Mouse (Mus musculus): Measurements from ENCODE around the gene Chpt1. TPM values are rescaled to one million over a fixed set of nuclear protein-coding genes. Genes with fewer than 3 reads are reported as not detected.
A peak's percentile ranks its signal among the peaks of the same experiment; 100 is the strongest.
"Not testable (repeated sequence)": the region's sequence is repeated elsewhere in the genome, so short reads cannot be mapped to it uniquely, and the experiment has no call there.

The Chpt1 gene
- polyA plus RNA-seq (2015; fragmentation: Nextera tagmentation; extraction: Ambion mirVana), result 38.3 and 46.9 TPM in 2 replicates

DNA sequence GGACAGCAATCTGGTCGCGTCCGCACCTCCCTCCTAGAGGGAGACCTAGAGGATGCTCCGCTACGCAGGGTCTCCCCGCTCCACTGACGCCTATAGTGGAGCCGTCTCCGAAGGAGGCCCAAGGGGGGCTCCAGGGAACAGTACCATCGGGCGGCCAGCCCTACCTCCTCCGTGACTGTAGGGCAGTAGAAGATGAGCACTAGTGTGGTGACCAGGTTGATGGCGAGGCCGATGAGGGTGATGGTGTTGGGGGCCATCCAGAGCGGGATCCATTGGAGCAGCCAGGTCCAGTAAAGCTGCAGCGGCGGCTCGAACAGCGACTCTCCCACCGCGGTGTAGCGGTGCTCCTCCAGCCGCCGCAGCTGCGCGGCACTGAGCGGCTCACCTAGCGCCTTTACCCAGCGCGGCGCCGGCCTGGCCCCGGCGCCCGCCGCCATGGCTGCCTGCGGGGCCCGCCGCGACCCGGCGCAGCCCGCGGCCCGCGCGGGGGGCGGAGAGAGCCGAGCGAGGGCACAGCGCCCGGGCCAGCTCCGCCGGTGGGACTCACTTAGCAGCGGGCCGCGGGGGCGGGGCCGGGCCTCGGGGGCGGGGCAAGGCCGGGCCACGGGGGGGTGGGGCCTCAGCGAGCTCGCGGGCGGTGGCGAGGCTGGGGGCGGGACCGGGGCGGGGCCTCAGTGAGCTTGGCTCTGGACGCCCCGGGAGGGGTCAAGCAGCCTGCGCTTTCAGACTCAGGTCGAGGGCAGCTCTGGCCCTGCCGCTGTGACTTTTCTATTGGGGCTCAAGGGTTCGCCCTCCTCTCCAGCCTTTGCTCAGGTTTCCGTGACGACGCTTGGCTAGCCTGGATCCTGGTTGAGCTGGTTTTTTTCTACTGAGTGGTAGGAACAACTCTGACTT, at the start of gene Chpt1:
Gene Chpt1 (minus strand): TSS at position 653 of the 894 bp plus-strand sequence.
- ATAC-seq (replicated peaks; ENCODE audit: insufficient number of reproducible peaks, insufficient read depth, low FRiP score, low read depth), result peak; percentile 96
- Histone ChIP-seq H3K4me3 (peak within 1 kb of the TSS; percentile 71), H3K36me3 (no peaks in the 10 kb centered on the region), H3K4me2 (peak within 1 kb of the TSS; percentile 87), H3K27ac (peak within 1 kb of the TSS; percentile 72), H3K4me1 (replicated peaks) (peaks cover 22% of the 10 kb centered on the region), H3K27me3 (no peaks in the 10 kb centered on the region), H3K9me3 (replicated peaks) (no peaks in the 10 kb centered on the region), H3K9ac (peak within 1 kb of the TSS; percentile 85)
- 0% methylated on average over 57 of the region's 80 CpGs for WGBS

DNA sequence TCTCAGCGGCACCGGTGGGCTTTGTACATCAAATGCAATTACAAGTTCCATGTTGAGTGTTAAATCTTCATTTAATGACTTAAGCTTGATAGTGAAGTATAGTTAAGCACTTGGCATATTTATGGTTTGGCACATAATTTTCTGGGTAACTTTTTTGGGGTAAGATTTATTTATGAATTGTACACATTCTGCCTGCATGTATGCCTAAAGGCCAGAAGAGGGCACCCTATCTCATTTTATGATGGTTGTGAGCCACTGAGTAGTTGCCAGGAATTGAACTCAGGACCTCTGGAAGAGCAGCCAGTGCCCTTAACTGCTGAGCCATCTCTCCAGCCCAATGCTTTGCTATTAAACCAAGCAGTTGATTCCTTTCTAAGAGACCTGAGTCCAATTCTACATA, 48.9 kb upstream of the Chpt1 start:
- Histone ChIP-seq H3K36me3 (no peaks in the 10 kb centered on the region), H3K27me3 (no peaks in the 10 kb centered on the region), H3K9me3 (replicated peaks) (no peaks in the 10 kb centered on the region), H3K4me1 (replicated peaks) (no peaks in the 10 kb centered on the region), H3K27ac (no peak overlapping the region), H3K9ac (no peak overlapping the region), H3K4me3 (no peak overlapping the region), H3K4me2 (no peak overlapping the region)
- no peak for ATAC-seq (replicated peaks; ENCODE audit: insufficient number of reproducible peaks, insufficient read depth, low FRiP score, low read depth)
- WGBS, result 88% methylated on average over 2 of the region's 2 CpGs

DNA sequence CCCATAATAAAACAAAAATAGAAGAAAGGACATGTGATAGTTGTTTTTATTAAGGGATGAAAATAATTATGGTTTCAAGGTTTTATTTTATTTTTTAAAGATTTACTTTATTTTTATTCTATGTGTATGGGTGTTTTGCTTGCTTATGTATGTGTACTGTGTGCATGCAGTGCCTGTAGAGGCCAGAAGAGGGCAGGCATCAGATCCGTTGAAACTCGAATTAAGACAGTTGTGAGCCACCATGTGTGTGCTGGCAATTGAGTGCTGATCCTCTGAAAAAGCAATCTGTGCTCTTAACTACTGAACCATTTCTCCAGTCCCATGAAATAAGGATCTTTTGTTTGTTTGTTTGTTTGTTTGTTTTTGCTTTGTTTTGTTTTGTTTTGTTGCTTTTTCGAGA, 46.4 kb upstream of the Chpt1 start:
- H3K4me2 ChIP-seq, result no peak overlapping the region
- H3K4me3 ChIP-seq, result no peak overlapping the region
- H3K4me1 ChIP-seq (replicated peaks), result no peaks in the 10 kb centered on the region
- ATAC-seq (replicated peaks; ENCODE audit: insufficient number of reproducible peaks, insufficient read depth, low FRiP score, low read depth), result no peak
- no peaks in the 10 kb centered on the region for H3K36me3 ChIP-seq
- no peak overlapping the region for H3K27ac ChIP-seq
- WGBS, result 68% methylated on average over 3 of the region's 3 CpGs
- H3K9me3 ChIP-seq (replicated peaks), result no peaks in the 10 kb centered on the region
- H3K27me3 ChIP-seq, result no peaks in the 10 kb centered on the region
- no peak overlapping the region for H3K9ac ChIP-seq

DNA sequence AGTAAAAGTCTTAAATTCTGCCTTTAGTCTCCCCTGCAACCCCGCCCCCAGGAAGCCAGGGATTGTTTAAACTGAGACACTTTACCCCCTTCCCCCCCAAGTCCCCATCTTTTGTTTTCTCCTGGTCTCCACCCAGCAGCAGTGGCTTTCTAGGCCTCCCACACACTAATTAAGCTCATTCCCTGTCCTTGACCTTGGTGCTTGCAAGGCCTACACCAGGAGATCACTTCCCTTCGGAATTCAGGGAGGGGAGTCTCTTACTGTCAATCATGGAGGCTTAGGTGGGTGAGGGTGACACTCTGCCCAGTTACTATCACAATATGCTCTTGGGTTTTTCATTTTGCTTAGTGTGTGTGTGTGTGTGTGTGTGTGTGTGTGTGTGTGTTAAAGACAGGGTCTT, 43.8 kb upstream of the Chpt1 start:
- H3K9me3 ChIP-seq (replicated peaks), result 0 out of 2 replicates have a peak, but pooled peaks cover 3% of the 10 kb centered on the region
- no peak overlapping the region for H3K4me3 ChIP-seq
- H3K4me1 ChIP-seq (replicated peaks), result no peaks in the 10 kb centered on the region
- H3K36me3 ChIP-seq, result no peaks in the 10 kb centered on the region
- no peak for ATAC-seq (replicated peaks; ENCODE audit: insufficient number of reproducible peaks, insufficient read depth, low FRiP score, low read depth)
- 45% methylated on average over 2 of the region's 2 CpGs for WGBS
- no peak overlapping the region for H3K9ac ChIP-seq
- no peak overlapping the region for H3K4me2 ChIP-seq
- H3K27ac ChIP-seq, result no peak overlapping the region
- no peaks in the 10 kb centered on the region for H3K27me3 ChIP-seq

DNA sequence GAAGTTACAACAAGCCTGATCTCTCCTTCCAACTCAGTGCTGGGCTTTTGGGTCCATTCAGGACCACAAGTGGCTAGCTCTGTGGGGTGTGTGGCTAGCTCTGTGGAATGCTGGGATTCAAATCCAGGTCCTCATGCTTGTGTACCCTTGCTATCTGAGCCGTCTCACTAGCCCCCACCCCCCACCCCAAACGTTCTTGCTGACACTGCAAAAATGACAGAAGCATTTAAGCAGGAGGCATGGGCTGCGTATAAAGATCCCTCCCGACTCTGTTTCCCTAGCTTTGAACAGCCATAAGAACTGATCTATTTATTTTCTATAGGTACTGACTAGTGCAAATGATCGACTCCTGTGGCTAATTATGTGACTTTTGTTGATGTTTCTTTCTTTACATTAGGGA, 26.8 kb upstream of the Chpt1 start:
- Histone ChIP-seq H3K36me3 (no peaks in the 10 kb centered on the region), H3K4me1 (replicated peaks) (no peaks in the 10 kb centered on the region), H3K27ac (no peak overlapping the region), H3K4me2 (no peak overlapping the region), H3K9me3 (replicated peaks) (no peaks in the 10 kb centered on the region), H3K27me3 (no peaks in the 10 kb centered on the region), H3K4me3 (no peak overlapping the region), H3K9ac (no peak overlapping the region)
- ATAC-seq (replicated peaks; ENCODE audit: insufficient number of reproducible peaks, insufficient read depth, low FRiP score, low read depth), result no peak
- 57% methylated on average over 5 of the region's 5 CpGs for WGBS

DNA sequence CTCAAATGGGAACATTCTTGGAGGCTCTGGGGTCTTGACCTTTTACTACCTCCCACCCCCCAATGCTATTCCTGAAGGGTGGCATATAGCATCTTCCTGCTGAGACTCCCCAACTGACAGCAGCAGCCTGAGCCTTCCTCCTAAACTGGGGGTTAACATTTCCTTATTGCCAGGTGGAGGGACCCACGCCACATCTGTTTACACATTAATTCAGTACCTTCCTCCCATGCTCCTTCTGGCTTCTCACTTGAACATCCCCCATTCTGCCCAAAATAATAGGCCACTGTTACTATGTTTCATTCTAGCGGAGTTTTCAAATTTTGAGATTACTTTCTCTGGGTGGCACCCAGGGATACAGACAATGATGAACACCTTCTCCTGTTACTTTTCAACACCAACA, 20.1 kb upstream of the Chpt1 start:
- no peak overlapping the region for H3K9ac ChIP-seq
- no peak for ATAC-seq (replicated peaks; ENCODE audit: insufficient number of reproducible peaks, insufficient read depth, low FRiP score, low read depth)
- H3K4me1 ChIP-seq (replicated peaks), result no peaks in the 10 kb centered on the region
- H3K36me3 ChIP-seq, result no peaks in the 10 kb centered on the region
- H3K4me2 ChIP-seq, result no peak overlapping the region
- H3K4me3 ChIP-seq, result no peak overlapping the region
- no peaks in the 10 kb centered on the region for H3K27me3 ChIP-seq
- H3K9me3 ChIP-seq (replicated peaks), result no peaks in the 10 kb centered on the region
- WGBS, result 72% methylated on average over 2 of the region's 2 CpGs
- no peak overlapping the region for H3K27ac ChIP-seq

DNA sequence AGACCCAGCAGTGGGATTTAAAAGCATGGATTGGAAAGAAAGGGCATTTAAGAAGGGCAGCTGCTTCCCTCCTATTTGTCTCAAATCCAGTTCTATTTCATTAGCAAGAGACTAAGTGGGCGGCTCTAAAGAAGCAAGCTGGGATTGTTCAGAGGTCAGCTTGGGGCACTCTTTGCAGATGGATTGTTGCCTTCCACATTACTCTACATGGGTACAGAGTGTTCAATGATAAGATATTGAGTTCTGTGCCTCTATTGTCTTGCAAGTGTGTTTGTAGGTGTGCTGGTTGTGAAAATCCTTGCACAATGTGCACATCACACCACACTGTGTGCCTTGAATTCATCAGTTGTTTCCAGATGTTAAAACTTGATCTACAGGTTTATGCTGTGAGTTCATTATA, 19.3 kb upstream of the Chpt1 start:
- no peak overlapping the region for H3K9ac ChIP-seq
- no peak for ATAC-seq (replicated peaks; ENCODE audit: insufficient number of reproducible peaks, insufficient read depth, low FRiP score, low read depth)
- H3K9me3 ChIP-seq (replicated peaks), result no peaks in the 10 kb centered on the region
- H3K4me2 ChIP-seq, result no peak overlapping the region
- 74% methylated on average over 1 of the region's 1 CpGs for whole genome bisulfite sequencing
- H3K4me1 ChIP-seq (replicated peaks), result no peaks in the 10 kb centered on the region
- H3K27me3 ChIP-seq, result no peaks in the 10 kb centered on the region
- no peaks in the 10 kb centered on the region for H3K36me3 ChIP-seq
- H3K27ac ChIP-seq, result no peak overlapping the region
- no peak overlapping the region for H3K4me3 ChIP-seq

DNA sequence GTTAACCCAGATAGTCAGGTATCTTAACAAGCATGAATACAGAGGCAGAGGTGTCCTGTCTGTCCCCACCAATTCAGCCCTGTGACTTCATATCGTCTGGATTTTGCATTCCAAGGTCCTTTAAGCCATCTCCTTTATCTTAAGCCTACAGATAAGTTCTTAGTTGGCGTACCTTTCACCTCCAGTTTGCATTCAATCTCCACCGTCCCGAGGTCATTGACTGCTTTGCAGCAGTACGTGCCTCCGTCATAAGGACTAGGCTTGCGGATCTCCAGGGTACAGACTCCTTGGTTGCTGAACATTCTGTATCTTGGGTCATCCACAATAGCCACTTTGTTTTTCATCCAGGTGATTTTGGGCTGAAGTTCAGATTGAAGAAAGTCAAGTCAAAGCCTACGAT, 18.9 kb upstream of the Chpt1 start:
- Histone ChIP-seq H3K9ac (no peak overlapping the region), H3K9me3 (replicated peaks) (no peaks in the 10 kb centered on the region), H3K4me1 (replicated peaks) (no peaks in the 10 kb centered on the region), H3K36me3 (no peaks in the 10 kb centered on the region), H3K27me3 (no peaks in the 10 kb centered on the region), H3K4me3 (no peak overlapping the region), H3K4me2 (no peak overlapping the region), H3K27ac (no peak overlapping the region)
- no peak for ATAC-seq (replicated peaks; ENCODE audit: insufficient number of reproducible peaks, insufficient read depth, low FRiP score, low read depth)
- WGBS, result 70% methylated on average over 8 of the region's 8 CpGs

DNA sequence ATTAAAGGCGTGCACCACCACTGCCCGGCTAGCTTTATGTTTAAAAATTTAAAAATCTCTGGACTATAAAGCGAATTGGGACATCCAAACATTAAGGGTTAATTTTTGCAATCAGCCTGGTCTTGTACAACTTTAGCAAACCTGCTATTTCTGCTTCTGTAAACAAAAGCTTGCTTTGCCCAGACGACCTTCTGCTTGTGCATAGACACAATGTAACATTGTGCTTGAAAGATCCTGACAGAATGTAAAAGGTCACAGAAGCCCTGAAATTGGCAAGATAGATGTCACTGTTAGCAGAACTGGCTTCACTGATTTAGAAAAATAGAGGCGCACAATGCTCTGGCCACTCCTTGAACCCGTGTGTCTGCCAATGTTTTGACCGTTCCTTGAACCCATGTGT, 11.2 kb upstream of the Chpt1 start:
- H3K4me1 ChIP-seq (replicated peaks), result peaks cover 14% of the 10 kb centered on the region
- not testable (repeated sequence) for H3K36me3 ChIP-seq; ATAC-seq (replicated peaks; ENCODE audit: insufficient number of reproducible peaks, insufficient read depth, low FRiP score, low read depth); H3K9ac ChIP-seq; H3K4me3 ChIP-seq; H3K27me3 ChIP-seq; H3K9me3 ChIP-seq (replicated peaks); H3K27ac ChIP-seq; H3K4me2 ChIP-seq
- 91% methylated on average over 7 of the region's 7 CpGs for WGBS

DNA sequence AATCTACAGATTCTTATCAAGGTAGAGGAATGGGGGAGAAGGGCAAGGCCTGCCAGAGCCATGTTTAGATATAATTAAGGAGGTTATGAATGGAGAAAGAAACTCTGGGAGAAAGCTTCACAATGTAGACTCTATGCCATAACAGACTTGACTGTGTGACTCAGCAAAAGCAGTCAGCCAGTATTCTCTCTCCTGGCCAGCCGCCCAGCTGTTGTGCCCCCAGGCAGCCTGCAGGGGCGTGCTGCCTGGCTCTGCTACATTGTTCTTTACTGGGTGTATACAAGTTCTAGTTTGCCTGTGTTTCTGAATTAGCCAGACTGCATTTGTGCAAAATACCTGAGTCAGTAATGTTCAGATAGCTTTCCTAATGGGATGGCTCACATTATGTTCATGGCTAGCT, 10.6 kb upstream of the Chpt1 start:
- 0 out of 2 replicates have a peak, but pooled peaks have one; percentile 43 for ATAC-seq (replicated peaks; ENCODE audit: insufficient number of reproducible peaks, insufficient read depth, low FRiP score, low read depth)
- Histone ChIP-seq H3K9me3 (replicated peaks) (no peaks in the 10 kb centered on the region), H3K9ac (no peak overlapping the region), H3K4me3 (no peak overlapping the region), H3K27ac (peak overlapping the region; percentile 3; the same call in 1 of the 2 replicates), H3K36me3 (no peaks in the 10 kb centered on the region), H3K27me3 (no peaks in the 10 kb centered on the region), H3K4me1 (replicated peaks) (peaks cover 14% of the 10 kb centered on the region), H3K4me2 (no peak overlapping the region)
- WGBS, result 41% methylated on average over 2 of the region's 2 CpGs

DNA sequence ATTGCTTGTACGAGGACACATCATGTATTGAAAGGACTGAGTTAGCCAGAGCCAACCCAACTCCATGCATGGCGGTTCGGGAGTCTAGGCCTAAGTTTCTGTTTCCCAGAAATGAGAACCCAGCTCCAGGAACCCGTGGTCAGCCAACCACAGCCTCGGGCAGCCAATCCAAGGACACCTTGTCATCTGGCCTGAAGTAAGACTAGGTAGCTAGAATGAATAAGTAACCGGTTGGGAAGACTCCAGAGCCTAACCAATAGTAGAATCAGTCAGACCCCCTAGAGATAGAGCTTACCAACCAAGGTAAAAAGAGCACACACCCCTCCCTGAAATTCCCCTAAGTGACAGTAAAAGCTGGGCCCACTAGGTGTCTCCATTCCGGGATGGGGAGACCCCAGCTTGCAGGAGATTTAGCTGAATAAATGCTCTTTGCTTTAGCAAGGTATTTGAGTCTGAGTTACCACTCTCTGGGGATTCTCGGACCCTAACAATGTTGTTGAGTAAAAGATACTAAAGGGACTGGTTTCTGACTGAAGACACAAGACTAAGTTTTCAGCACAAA, 9.8 kb upstream of the Chpt1 start:
- no peak for ATAC-seq (replicated peaks; ENCODE audit: insufficient number of reproducible peaks, insufficient read depth, low FRiP score, low read depth)
- Histone ChIP-seq H3K27me3 (no peaks in the 10 kb centered on the region), H3K27ac (no peak overlapping the region), H3K4me3 (no peak overlapping the region), H3K36me3 (no peaks in the 10 kb centered on the region), H3K4me2 (no peak overlapping the region), H3K9me3 (replicated peaks) (no peaks in the 10 kb centered on the region), H3K4me1 (replicated peaks) (peaks cover 14% of the 10 kb centered on the region), H3K9ac (no peak overlapping the region)
- 74% methylated on average over 8 of the region's 8 CpGs for WGBS

Data from heart, embryonic 15.5 days (tissue).